Mouse (Mus musculus): ENCODE measurements at regions not wholly inside any gene's neighbourhood (a gene's known extent, or its start where the extent isn't known, plus 50 kb on each side); places are given as distances from the start of the nearest gene placed in this dataset.

GRCm38 (mm10) chr6:94336168-94336567 is 52.5 kb upstream of the Magi1 start:
- no peak overlapping the region for H3K9ac ChIP-seq (ENCODE audit: control insufficient read depth, low read depth, low read length, poor library complexity, severe bottlenecking)
- H3K27me3 ChIP-seq (ENCODE audit: control insufficient read depth in 1 of 2, insufficient read depth in 2 of 2, low read length in 2 of 2): no peaks in the 10 kb centered on the region
- H3K9me3 ChIP-seq (replicated peaks; ENCODE audit: insufficient read depth, low read length): no peaks in the 10 kb centered on the region
- no peaks in the 10 kb centered on the region for H3K79me2 ChIP-seq (ENCODE audit: control insufficient read depth, insufficient read depth, low read length, poor library complexity)
- no peak overlapping the region for H3K4me3 ChIP-seq (ENCODE audit: control insufficient read depth in 1 of 2, insufficient read depth in 1 of 2, low read depth in 2 of 2, low read length in 2 of 2)
- TF ChIP-seq TCF12 (IDR thresholded peaks at IDR 0.05; ENCODE audit: low read depth, low read length) (no peak), CHD1 (IDR thresholded peaks at IDR 0.05; ENCODE audit: low read depth, low read length) (no peak), ETS1 (IDR thresholded peaks at IDR 0.05; ENCODE audit: low read depth, low read length) (no peak), HCFC1 (IDR thresholded peaks at IDR 0.05; ENCODE audit: low read depth, low read length) (no peak), UBTF (IDR thresholded peaks at IDR 0.05; ENCODE audit: borderline replicate concordance, insufficient read depth, low read depth, low read length) (no peak)
- H3K36me3 ChIP-seq (ENCODE audit: control insufficient read depth in 1 of 2, insufficient read depth in 2 of 2, low read length in 2 of 2): no peaks in the 10 kb centered on the region
- H3K4me1 ChIP-seq (ENCODE audit: control insufficient read depth in 1 of 2, insufficient read depth in 2 of 2, low read length in 2 of 2): no peaks in the 10 kb centered on the region
- H3K27ac ChIP-seq (ENCODE audit: control insufficient read depth, low read depth, low read length): no peak overlapping the region
- DNase-seq (ENCODE audit: low read depth, low spot score): no peak
